Mouse (Mus musculus): ENCODE measurements at regions not wholly inside any gene's neighbourhood (a gene's known extent, or its start where the extent isn't known, plus 50 kb on each side); places are given as distances from the start of the nearest gene placed in this dataset.

DNA sequence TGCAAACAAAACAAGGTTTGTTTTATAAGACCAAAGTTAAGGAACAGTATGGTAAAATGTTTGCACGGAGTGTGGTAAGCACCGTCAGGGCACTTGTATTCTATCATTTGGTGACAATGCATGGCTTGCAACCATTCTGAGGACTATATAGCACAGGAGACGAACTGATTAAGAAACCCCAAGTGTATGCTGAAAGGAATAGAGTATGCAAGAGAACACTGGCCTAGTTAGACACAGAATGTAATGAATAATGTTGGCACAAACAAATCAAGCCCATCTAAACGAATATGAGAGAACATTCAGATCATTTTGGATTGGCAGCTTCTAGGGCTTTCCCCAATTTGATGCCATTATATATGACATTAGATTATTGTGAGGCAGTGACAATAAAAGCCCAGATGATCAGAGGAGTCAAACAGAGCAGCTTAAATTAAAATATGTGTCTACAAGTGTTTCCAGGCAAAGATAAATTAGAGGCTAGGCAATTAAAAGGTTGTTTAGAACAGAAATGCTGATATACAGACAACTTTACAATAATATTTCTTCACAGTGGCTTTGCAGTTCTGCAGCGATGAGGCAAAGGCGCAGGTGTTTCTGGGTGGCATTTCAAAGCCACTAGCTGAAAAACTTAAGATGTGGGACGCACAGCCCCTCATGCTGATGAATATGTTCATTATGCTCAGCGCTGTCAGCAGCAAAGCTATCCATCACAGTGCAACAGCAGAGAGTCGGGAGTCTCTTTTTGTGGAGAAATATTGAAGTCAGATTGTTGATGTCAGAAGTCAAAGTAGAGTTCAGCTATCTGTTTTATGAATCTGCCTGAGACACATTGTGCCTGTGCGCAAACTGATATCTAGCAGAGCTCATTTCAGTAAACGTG is 456.9 kb downstream of the Prkd1 start:
- Histone ChIP-seq H3K27me3 (ENCODE audit: control insufficient read depth in 1 of 2, insufficient read depth in 2 of 2, low read length in 2 of 2) (no peaks in the 10 kb centered on the region), H3K9ac (ENCODE audit: control insufficient read depth, low read depth, low read length, poor library complexity, severe bottlenecking) (no peak overlapping the region), H3K79me2 (ENCODE audit: control insufficient read depth, insufficient read depth, low read length, poor library complexity) (no peaks in the 10 kb centered on the region), H3K4me1 (ENCODE audit: control insufficient read depth in 1 of 2, insufficient read depth in 2 of 2, low read length in 2 of 2) (no peaks in the 10 kb centered on the region), H3K36me3 (ENCODE audit: control insufficient read depth in 1 of 2, insufficient read depth in 2 of 2, low read length in 2 of 2) (no peaks in the 10 kb centered on the region), H3K4me3 (ENCODE audit: control insufficient read depth in 1 of 2, insufficient read depth in 1 of 2, low read depth in 2 of 2, low read length in 2 of 2) (no peak overlapping the region), H3K9me3 (replicated peaks; ENCODE audit: insufficient read depth, low read length) (no peaks in the 10 kb centered on the region), H3K27ac (ENCODE audit: control insufficient read depth, low read depth, low read length) (no peak overlapping the region)
- no peak for DNase-seq (ENCODE audit: low read depth, low spot score)
- no peak for TF ChIP-seq E2F4 (IDR thresholded peaks at IDR 0.05; ENCODE audit: borderline replicate concordance, low read depth, low read length)
- TF ChIP-seq EP300 (IDR thresholded peaks at IDR 0.05; ENCODE audit: low read depth in 1 of 2, low read length in 2 of 2), result no peak
- no peak for TF ChIP-seq USF1 (IDR thresholded peaks at IDR 0.05; ENCODE audit: low read depth, low read length)
- TF ChIP-seq SIN3A (IDR thresholded peaks at IDR 0.05; ENCODE audit: low read length), result no peak
- TF ChIP-seq UBTF (IDR thresholded peaks at IDR 0.05; ENCODE audit: borderline replicate concordance, insufficient read depth, low read depth, low read length), result no peak
- no peak for TF ChIP-seq MAX (IDR thresholded peaks at IDR 0.05; ENCODE audit: low read length)
- TF ChIP-seq ZNF384 (IDR thresholded peaks at IDR 0.05; ENCODE audit: low read depth, low read length), result no peak
- TF ChIP-seq GATA1 (IDR thresholded peaks at IDR 0.05; ENCODE audit: low read depth, low read length), result no peak
- no peak for TF ChIP-seq TBP (IDR thresholded peaks at IDR 0.05; ENCODE audit: low read depth, low read length)
- no peak for TF ChIP-seq SMC3 (IDR thresholded peaks at IDR 0.05; ENCODE audit: low read depth, low read length)
- TF ChIP-seq CTCF (IDR thresholded peaks at IDR 0.05 in 2 of 3, conservative IDR thresholded peaks at IDR 0.05 in 1 of 3; ENCODE audit: control insufficient read depth in 1 of 3, insufficient read depth in 1 of 3, low read depth in 2 of 3, low read length in 3 of 3, poor library complexity in 1 of 3, severe bottlenecking in 1 of 3), result no peak
- TF ChIP-seq USF2 (IDR thresholded peaks at IDR 0.05; ENCODE audit: borderline replicate concordance in 1 of 2, insufficient read depth in 1 of 2, low read depth in 1 of 2, low read length in 2 of 2), result no peak
- TF ChIP-seq CHD1 (IDR thresholded peaks at IDR 0.05; ENCODE audit: low read depth, low read length), result no peak
- no peak for TF ChIP-seq MAZ (IDR thresholded peaks at IDR 0.05; ENCODE audit: low read depth, low read length)
- TF ChIP-seq ZC3H11A (IDR thresholded peaks at IDR 0.05; ENCODE audit: low read depth, low read length), result no peak
- no peak for TF ChIP-seq ETS1 (IDR thresholded peaks at IDR 0.05; ENCODE audit: low read depth, low read length)
- no peak for TF ChIP-seq POLR2A (IDR thresholded peaks at IDR 0.05; ENCODE audit: control insufficient read depth in 1 of 2, insufficient read depth in 1 of 2, low read depth in 1 of 2, low read length in 2 of 2, poor library complexity in 1 of 2)
- no peak for TF ChIP-seq HCFC1 (IDR thresholded peaks at IDR 0.05; ENCODE audit: low read depth, low read length)
- TF ChIP-seq MAFK (IDR thresholded peaks at IDR 0.05; ENCODE audit: borderline replicate concordance, low read depth, low read length), result no peak

DNA sequence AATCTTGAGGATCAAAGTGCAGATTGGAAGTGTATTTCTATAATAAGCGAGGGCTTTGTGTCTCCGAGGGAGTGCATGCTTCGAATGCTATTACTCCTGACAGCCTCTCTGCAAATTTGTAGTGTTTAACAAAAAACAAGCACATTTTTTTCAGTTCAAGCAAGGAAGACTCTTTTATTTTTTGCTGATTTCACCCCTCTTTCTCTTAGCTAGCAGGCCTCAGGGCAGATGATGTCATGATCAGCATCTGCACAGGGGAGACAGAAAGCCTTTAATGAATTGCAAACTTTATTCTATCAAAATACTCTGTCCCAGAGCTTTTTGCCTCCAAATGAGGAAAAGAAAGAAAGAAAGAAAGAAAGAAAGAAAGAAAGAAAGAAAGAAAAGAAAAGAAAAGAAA is 455.4 kb downstream of the Prkd1 start:
- H3K27me3 ChIP-seq (ENCODE audit: control insufficient read depth in 1 of 2, insufficient read depth in 2 of 2, low read length in 2 of 2), result no peaks in the 10 kb centered on the region
- no peak overlapping the region for H3K4me3 ChIP-seq (ENCODE audit: control insufficient read depth in 1 of 2, insufficient read depth in 1 of 2, low read depth in 2 of 2, low read length in 2 of 2)
- no peak for DNase-seq (ENCODE audit: low read depth, low spot score)
- H3K79me2 ChIP-seq (ENCODE audit: control insufficient read depth, insufficient read depth, low read length, poor library complexity), result no peaks in the 10 kb centered on the region
- H3K4me1 ChIP-seq (ENCODE audit: control insufficient read depth in 1 of 2, insufficient read depth in 2 of 2, low read length in 2 of 2), result no peaks in the 10 kb centered on the region
- no peaks in the 10 kb centered on the region for H3K9me3 ChIP-seq (replicated peaks; ENCODE audit: insufficient read depth, low read length)
- H3K27ac ChIP-seq (ENCODE audit: control insufficient read depth, low read depth, low read length), result no peak overlapping the region
- TF ChIP-seq MYC (IDR thresholded peaks at IDR 0.05; ENCODE audit: low read depth, low read length) (no peak), HCFC1 (IDR thresholded peaks at IDR 0.05; ENCODE audit: low read depth, low read length) (no peak), ZKSCAN1 (IDR thresholded peaks at IDR 0.05; ENCODE audit: low read depth, low read length) (no peak), SIN3A (IDR thresholded peaks at IDR 0.05; ENCODE audit: low read length) (no peak), MYB (IDR thresholded peaks at IDR 0.05; ENCODE audit: low read depth, low read length) (no peak), MEF2A (IDR thresholded peaks at IDR 0.05; ENCODE audit: extremely low read depth, insufficient replicate concordance, low read depth, low read length, poor library complexity, severe bottlenecking) (no peak), ZMIZ1 (IDR thresholded peaks at IDR 0.05; ENCODE audit: low read depth, low read length) (no peak), RAD21 (IDR thresholded peaks at IDR 0.05; ENCODE audit: low read depth, low read length) (no peak), TBP (IDR thresholded peaks at IDR 0.05; ENCODE audit: low read depth, low read length) (no peak), USF2 (IDR thresholded peaks at IDR 0.05; ENCODE audit: borderline replicate concordance in 1 of 2, insufficient read depth in 1 of 2, low read depth in 1 of 2, low read length in 2 of 2) (no peak), EP300 (IDR thresholded peaks at IDR 0.05; ENCODE audit: low read depth in 1 of 2, low read length in 2 of 2) (no peak), POLR2A (IDR thresholded peaks at IDR 0.05; ENCODE audit: control insufficient read depth in 1 of 2, insufficient read depth in 1 of 2, low read depth in 1 of 2, low read length in 2 of 2, poor library complexity in 1 of 2) (no peak), POLR2AphosphoS2 (IDR thresholded peaks at IDR 0.05; ENCODE audit: low read length) (no peak), MAX (IDR thresholded peaks at IDR 0.05; ENCODE audit: low read length) (no peak), ZNF384 (IDR thresholded peaks at IDR 0.05; ENCODE audit: low read depth, low read length) (no peak), GABPA (IDR thresholded peaks at IDR 0.05; ENCODE audit: low read depth, low read length) (no peak), ELF1 (IDR thresholded peaks at IDR 0.05; ENCODE audit: low read depth, low read length) (no peak)
- no peaks in the 10 kb centered on the region for H3K36me3 ChIP-seq (ENCODE audit: control insufficient read depth in 1 of 2, insufficient read depth in 2 of 2, low read length in 2 of 2)
- no peak overlapping the region for H3K9ac ChIP-seq (ENCODE audit: control insufficient read depth, low read depth, low read length, poor library complexity, severe bottlenecking)

Data from MEL (cell line).